Mouse (Mus musculus): ENCODE measurements at regions not wholly inside any gene's neighbourhood (a gene's known extent, or its start where the extent isn't known, plus 50 kb on each side); places are given as distances from the start of the nearest gene placed in this dataset.

GRCm38 (mm10) chr8:33010106-33010505 is 418.4 kb upstream of the 5930422O12Rik start:
- ATAC-seq (ENCODE audit: low FRiP score, low TSS enrichment) (no peak), DNase-seq (ENCODE audit: low spot score) (no peak)
- Histone ChIP-seq H3K9ac (ENCODE audit: low read length) (no peak overlapping the region), H3K9me3 (ENCODE audit: control insufficient read depth, low read length) (no peaks in the 10 kb centered on the region), H3K27ac (replicated peaks) (no peak overlapping the region), H3K27me3 (ENCODE audit: control insufficient read depth, insufficient read depth, low read length) (no peaks in the 10 kb centered on the region), H3K4me1 (replicated peaks; ENCODE audit: control insufficient read depth, insufficient read depth) (no peaks in the 10 kb centered on the region), H3K36me3 (ENCODE audit: control insufficient read depth, insufficient read depth, low read length) (no peaks in the 10 kb centered on the region), H3K4me3 (ENCODE audit: low read depth, low read length) (no peak overlapping the region), H3K4me2 (replicated peaks; ENCODE audit: low read depth) (no peak overlapping the region)
- TF ChIP-seq CTCF (IDR thresholded peaks at IDR 0.05; ENCODE audit: low read depth): no peak
- no peak for TF ChIP-seq EP300 (optimal IDR thresholded peaks at IDR 0.05)

GRCm38 (mm10) chr8:33012784-33013183 is 415.7 kb upstream of the 5930422O12Rik start:
- ATAC-seq (ENCODE audit: low FRiP score, low TSS enrichment) (no peak), DNase-seq (ENCODE audit: low spot score) (no peak)
- Histone ChIP-seq H3K4me2 (replicated peaks; ENCODE audit: low read depth) (no peak overlapping the region), H3K9me3 (ENCODE audit: control insufficient read depth, low read length) (no peaks in the 10 kb centered on the region), H3K9ac (ENCODE audit: low read length) (no peak overlapping the region), H3K4me3 (ENCODE audit: low read depth, low read length) (no peak overlapping the region), H3K27ac (replicated peaks) (no peak overlapping the region), H3K27me3 (ENCODE audit: control insufficient read depth, insufficient read depth, low read length) (no peaks in the 10 kb centered on the region), H3K36me3 (ENCODE audit: control insufficient read depth, insufficient read depth, low read length) (no peaks in the 10 kb centered on the region), H3K4me1 (replicated peaks; ENCODE audit: control insufficient read depth, insufficient read depth) (no peaks in the 10 kb centered on the region)
- TF ChIP-seq EP300 (optimal IDR thresholded peaks at IDR 0.05) (no peak), CTCF (IDR thresholded peaks at IDR 0.05; ENCODE audit: low read depth) (no peak)
- 75% methylated on average over 6 of the region's 6 CpGs for WGBS

- H3K27ac ChIP-seq (replicated peaks): no peak overlapping the region
- ATAC-seq (ENCODE audit: low FRiP score, low TSS enrichment) (no peak), DNase-seq (ENCODE audit: low spot score) (no peak)
- no peak overlapping the region for H3K4me3 ChIP-seq (ENCODE audit: low read depth, low read length)
- H3K4me2 ChIP-seq (replicated peaks; ENCODE audit: low read depth): no peak overlapping the region
- no peak for TF ChIP-seq EP300 (optimal IDR thresholded peaks at IDR 0.05)
- peak; percentile 30; the same call in 1 of the 2 replicates for TF ChIP-seq CTCF (IDR thresholded peaks at IDR 0.05; ENCODE audit: low read depth)
- no peaks in the 10 kb centered on the region for H3K9me3 ChIP-seq (ENCODE audit: control insufficient read depth, low read length)
- H3K27me3 ChIP-seq (ENCODE audit: control insufficient read depth, insufficient read depth, low read length): no peaks in the 10 kb centered on the region
- no peaks in the 10 kb centered on the region for H3K36me3 ChIP-seq (ENCODE audit: control insufficient read depth, insufficient read depth, low read length)
- 78% methylated on average over 3 of the region's 3 CpGs for WGBS
- no peaks in the 10 kb centered on the region for H3K4me1 ChIP-seq (replicated peaks; ENCODE audit: control insufficient read depth, insufficient read depth)
- no peak overlapping the region for H3K9ac ChIP-seq (ENCODE audit: low read length)
Measured at GRCm38 (mm10) chr8:33015861-33016260, 412.6 kb upstream of the 5930422O12Rik start.

GRCm38 (mm10) chr8:33026973-33027372 is 401.5 kb upstream of the 5930422O12Rik start:
- H3K36me3 ChIP-seq (ENCODE audit: control insufficient read depth, insufficient read depth, low read length): no peaks in the 10 kb centered on the region
- DNase-seq (ENCODE audit: low spot score) (no peak), ATAC-seq (ENCODE audit: low FRiP score, low TSS enrichment) (no peak)
- H3K4me2 ChIP-seq (replicated peaks; ENCODE audit: low read depth): no peak overlapping the region
- no peak overlapping the region for H3K4me3 ChIP-seq (ENCODE audit: low read depth, low read length)
- H3K27ac ChIP-seq (replicated peaks): no peak overlapping the region
- no peaks in the 10 kb centered on the region for H3K27me3 ChIP-seq (ENCODE audit: control insufficient read depth, insufficient read depth, low read length)
- H3K9ac ChIP-seq (ENCODE audit: low read length): no peak overlapping the region
- TF ChIP-seq EP300 (optimal IDR thresholded peaks at IDR 0.05): no peak
- TF ChIP-seq CTCF (IDR thresholded peaks at IDR 0.05; ENCODE audit: low read depth): no peak
- H3K9me3 ChIP-seq (ENCODE audit: control insufficient read depth, low read length): no peaks in the 10 kb centered on the region
- H3K4me1 ChIP-seq (replicated peaks; ENCODE audit: control insufficient read depth, insufficient read depth): no peaks in the 10 kb centered on the region
- WGBS: 73% methylated on average over 4 of the region's 4 CpGs

GRCm38 (mm10) chr8:33029453-33029852 is 399.1 kb upstream of the 5930422O12Rik start:
- no peak for ATAC-seq (ENCODE audit: low FRiP score, low TSS enrichment)

GRCm38 (mm10) chr8:33052017-33052416 is 376.5 kb upstream of the 5930422O12Rik start:
- 83% methylated on average over 8 of the region's 8 CpGs for whole genome bisulfite sequencing
- DNase-seq (ENCODE audit: low spot score) (no peak), ATAC-seq (ENCODE audit: low FRiP score, low TSS enrichment) (no peak)
- TF ChIP-seq CTCF (IDR thresholded peaks at IDR 0.05; ENCODE audit: low read depth) (no peak), EP300 (optimal IDR thresholded peaks at IDR 0.05) (no peak)
- Histone ChIP-seq H3K36me3 (ENCODE audit: control insufficient read depth, insufficient read depth, low read length) (no peaks in the 10 kb centered on the region), H3K27ac (replicated peaks) (no peak overlapping the region), H3K4me2 (replicated peaks; ENCODE audit: low read depth) (no peak overlapping the region), H3K4me3 (ENCODE audit: low read depth, low read length) (no peak overlapping the region), H3K9ac (ENCODE audit: low read length) (no peak overlapping the region), H3K4me1 (replicated peaks; ENCODE audit: control insufficient read depth, insufficient read depth) (no peaks in the 10 kb centered on the region), H3K9me3 (ENCODE audit: control insufficient read depth, low read length) (no peaks in the 10 kb centered on the region), H3K27me3 (ENCODE audit: control insufficient read depth, insufficient read depth, low read length) (no peaks in the 10 kb centered on the region)

More at GRCm38 (mm10) chr8:33029453-33029852, 399.1 kb upstream of the 5930422O12Rik start:
- H3K27ac ChIP-seq (replicated peaks): no peak overlapping the region
- H3K36me3 ChIP-seq (ENCODE audit: control insufficient read depth, insufficient read depth, low read length): no peaks in the 10 kb centered on the region
- no peak overlapping the region for H3K9ac ChIP-seq (ENCODE audit: low read length)
- H3K4me3 ChIP-seq (ENCODE audit: low read depth, low read length): no peak overlapping the region
- 53% methylated on average over 3 of the region's 3 CpGs for WGBS
- DNase-seq (ENCODE audit: low spot score): no peak
- no peaks in the 10 kb centered on the region for H3K27me3 ChIP-seq (ENCODE audit: control insufficient read depth, insufficient read depth, low read length)
- no peaks in the 10 kb centered on the region for H3K9me3 ChIP-seq (ENCODE audit: control insufficient read depth, low read length)
- TF ChIP-seq CTCF (IDR thresholded peaks at IDR 0.05; ENCODE audit: low read depth) (no peak), EP300 (optimal IDR thresholded peaks at IDR 0.05) (no peak)
- no peak overlapping the region for H3K4me2 ChIP-seq (replicated peaks; ENCODE audit: low read depth)
- no peaks in the 10 kb centered on the region for H3K4me1 ChIP-seq (replicated peaks; ENCODE audit: control insufficient read depth, insufficient read depth)

Measured in stomach, postnatal 0 days (tissue).